Mouse (Mus musculus): ENCODE results near the gene Rela. TPM values are rescaled to one million over a fixed set of nuclear protein-coding genes. Genes with fewer than 3 reads are reported as not detected.
A peak's percentile ranks its signal among the peaks of the same experiment; 100 is the strongest.

Rela gene
- polyA plus RNA-seq (2012; rRNA removed): 112 and 142 TPM in 2 replicates

GRCm38 (mm10) chr19:5637069-5638047, at the start of gene Rela:
Rela (plus strand) TSS chr19:5637483.
- no peaks in the 10 kb centered on the region for H3K27me3 ChIP-seq (ENCODE audit: control insufficient read depth, insufficient read depth, low read length)
- H3K4me3 ChIP-seq (ENCODE audit: control insufficient read depth, insufficient read depth, low read length): peak within 1 kb of the TSS; percentile 94
- under 1% methylated on average over 94 of the region's 109 CpGs for WGBS
- peaks cover 27% of the 10 kb centered on the region for H3K36me3 ChIP-seq (ENCODE audit: control insufficient read depth, insufficient read depth, low read length)
- H3K27ac ChIP-seq (ENCODE audit: control insufficient read depth, insufficient read depth, low read length): peak within 1 kb of the TSS; percentile 73
- DNase-seq: peak; percentile 89
- H3K4me1 ChIP-seq (replicated peaks; ENCODE audit: control insufficient read depth, insufficient read depth, low read length): peaks cover 16% of the 10 kb centered on the region
- no peak for TF ChIP-seq CTCF (IDR thresholded peaks at IDR 0.05; ENCODE audit: borderline replicate concordance, control insufficient read depth, extremely low read depth, insufficient read depth, low read length, poor library complexity)
- peak; percentile 68 for TF ChIP-seq POLR2A (IDR thresholded peaks at IDR 0.05; ENCODE audit: control insufficient read depth, extremely low read depth, insufficient read depth, low read length, poor library complexity)

GRCm38 (mm10) chr19:5589159-5589558, 48.1 kb upstream of the Rela start:
- TF ChIP-seq CTCF (IDR thresholded peaks at IDR 0.05; ENCODE audit: borderline replicate concordance, control insufficient read depth, extremely low read depth, insufficient read depth, low read length, poor library complexity): no peak
- no peak for TF ChIP-seq POLR2A (IDR thresholded peaks at IDR 0.05; ENCODE audit: control insufficient read depth, extremely low read depth, insufficient read depth, low read length, poor library complexity)
- H3K36me3 ChIP-seq (ENCODE audit: control insufficient read depth, insufficient read depth, low read length): no peaks in the 10 kb centered on the region
- WGBS: 81% methylated on average over 9 of the region's 9 CpGs
- H3K4me3 ChIP-seq (ENCODE audit: control insufficient read depth, insufficient read depth, low read length): no peak overlapping the region
- no peak for DNase-seq
- H3K4me1 ChIP-seq (replicated peaks; ENCODE audit: control insufficient read depth, insufficient read depth, low read length): no peaks in the 10 kb centered on the region
- no peak overlapping the region for H3K27ac ChIP-seq (ENCODE audit: control insufficient read depth, insufficient read depth, low read length)
- H3K27me3 ChIP-seq (ENCODE audit: control insufficient read depth, insufficient read depth, low read length): no peaks in the 10 kb centered on the region

- no peak overlapping the region for H3K4me3 ChIP-seq (ENCODE audit: control insufficient read depth, insufficient read depth, low read length)
- no peak for DNase-seq
- no peak overlapping the region for H3K27ac ChIP-seq (ENCODE audit: control insufficient read depth, insufficient read depth, low read length)
- H3K36me3 ChIP-seq (ENCODE audit: control insufficient read depth, insufficient read depth, low read length): no peaks in the 10 kb centered on the region
- TF ChIP-seq CTCF (IDR thresholded peaks at IDR 0.05; ENCODE audit: borderline replicate concordance, control insufficient read depth, extremely low read depth, insufficient read depth, low read length, poor library complexity): no peak
- TF ChIP-seq POLR2A (IDR thresholded peaks at IDR 0.05; ENCODE audit: control insufficient read depth, extremely low read depth, insufficient read depth, low read length, poor library complexity): no peak
- WGBS: 58% methylated on average over 6 of the region's 6 CpGs
- no peaks in the 10 kb centered on the region for H3K4me1 ChIP-seq (replicated peaks; ENCODE audit: control insufficient read depth, insufficient read depth, low read length)
- no peaks in the 10 kb centered on the region for H3K27me3 ChIP-seq (ENCODE audit: control insufficient read depth, insufficient read depth, low read length)
Observed at GRCm38 (mm10) chr19:5591888-5592287, 45.4 kb upstream of the Rela start.

- H3K36me3 ChIP-seq (ENCODE audit: control insufficient read depth, insufficient read depth, low read length): peaks cover 9% of the 10 kb centered on the region
- no peak for DNase-seq
- no peak overlapping the region for H3K27ac ChIP-seq (ENCODE audit: control insufficient read depth, insufficient read depth, low read length)
- no peaks in the 10 kb centered on the region for H3K27me3 ChIP-seq (ENCODE audit: control insufficient read depth, insufficient read depth, low read length)
- TF ChIP-seq POLR2A (IDR thresholded peaks at IDR 0.05; ENCODE audit: control insufficient read depth, extremely low read depth, insufficient read depth, low read length, poor library complexity) (no peak), CTCF (IDR thresholded peaks at IDR 0.05; ENCODE audit: borderline replicate concordance, control insufficient read depth, extremely low read depth, insufficient read depth, low read length, poor library complexity) (no peak)
- 89% methylated on average over 4 of the region's 4 CpGs for WGBS
- no peak overlapping the region for H3K4me3 ChIP-seq (ENCODE audit: control insufficient read depth, insufficient read depth, low read length)
- H3K4me1 ChIP-seq (replicated peaks; ENCODE audit: control insufficient read depth, insufficient read depth, low read length): peaks cover 16% of the 10 kb centered on the region
Observed at GRCm38 (mm10) chr19:5599224-5599623, 38.1 kb upstream of the Rela start.

GRCm38 (mm10) chr19:5601752-5602541, 35.3 kb upstream of the Rela start, which contains the start of gene Rnaseh2c:
Rnaseh2c (plus strand) TSS chr19:5601873.
- DNase-seq: peak; percentile 85
- WGBS: under 1% methylated on average over 64 of the region's 64 CpGs
- Histone ChIP-seq H3K27me3 (ENCODE audit: control insufficient read depth, insufficient read depth, low read length) (no peaks in the 10 kb centered on the region), H3K4me3 (ENCODE audit: control insufficient read depth, insufficient read depth, low read length) (peak within 1 kb of the TSS; percentile 78), H3K4me1 (replicated peaks; ENCODE audit: control insufficient read depth, insufficient read depth, low read length) (peaks cover 16% of the 10 kb centered on the region), H3K36me3 (ENCODE audit: control insufficient read depth, insufficient read depth, low read length) (peaks cover 36% of the 10 kb centered on the region), H3K27ac (ENCODE audit: control insufficient read depth, insufficient read depth, low read length) (peak within 1 kb of the TSS; percentile 40)
- 0 out of 2 replicates have a peak, but pooled peaks have one; percentile 21 for TF ChIP-seq CTCF (IDR thresholded peaks at IDR 0.05; ENCODE audit: borderline replicate concordance, control insufficient read depth, extremely low read depth, insufficient read depth, low read length, poor library complexity)
- peak; percentile 52; the same call in 1 of the 2 replicates for TF ChIP-seq POLR2A (IDR thresholded peaks at IDR 0.05; ENCODE audit: control insufficient read depth, extremely low read depth, insufficient read depth, low read length, poor library complexity)

- Histone ChIP-seq H3K36me3 (ENCODE audit: control insufficient read depth, insufficient read depth, low read length) (peaks cover 51% of the 10 kb centered on the region), H3K4me3 (ENCODE audit: control insufficient read depth, insufficient read depth, low read length) (no peak overlapping the region), H3K27me3 (ENCODE audit: control insufficient read depth, insufficient read depth, low read length) (no peaks in the 10 kb centered on the region), H3K4me1 (replicated peaks; ENCODE audit: control insufficient read depth, insufficient read depth, low read length) (peaks cover 18% of the 10 kb centered on the region), H3K27ac (ENCODE audit: control insufficient read depth, insufficient read depth, low read length) (no peak overlapping the region)
- TF ChIP-seq CTCF (IDR thresholded peaks at IDR 0.05; ENCODE audit: borderline replicate concordance, control insufficient read depth, extremely low read depth, insufficient read depth, low read length, poor library complexity): no peak
- no peak for TF ChIP-seq POLR2A (IDR thresholded peaks at IDR 0.05; ENCODE audit: control insufficient read depth, extremely low read depth, insufficient read depth, low read length, poor library complexity)
- no peak for DNase-seq
- 93% methylated on average over 7 of the region's 7 CpGs for WGBS
Observed at GRCm38 (mm10) chr19:5603664-5604063, 33.6 kb upstream of the Rela start.
